Mouse (Mus musculus): ENCODE measurements around the gene Gm3488.
"Not testable (repeated sequence)": the region's sequence is repeated elsewhere in the genome, so short reads cannot be mapped to it uniquely, and the experiment has no call there.

Gm3488 gene

GRCm38 (mm10) chr14:5501374-5501773 is at the start of gene Gm3488:
TSS of gene Gm3488 (plus strand) at chr14:5501674.
- TF ChIP-seq GATA4 (IDR thresholded peaks at IDR 0.05; ENCODE audit: insufficient replicate concordance, low read length), result not testable (repeated sequence)

- TF ChIP-seq GATA4 (IDR thresholded peaks at IDR 0.05; ENCODE audit: insufficient replicate concordance, low read length), result not testable (repeated sequence)
Observed at GRCm38 (mm10) chr14:5455367-5455766, 46.1 kb upstream of the Gm3488 start, which contains the start of gene Gm3194. TSS of gene Gm3194 (minus strand) at chr14:5455467.

- not testable (repeated sequence) for TF ChIP-seq GATA4 (IDR thresholded peaks at IDR 0.05; ENCODE audit: insufficient replicate concordance, low read length)
Observed at GRCm38 (mm10) chr14:5477730-5478129, 23.7 kb upstream of the Gm3488 start, which contains the start of gene Gm8246. TSS of gene Gm8246 (minus strand) at chr14:5477830.

- not testable (repeated sequence) for TF ChIP-seq GATA4 (IDR thresholded peaks at IDR 0.05; ENCODE audit: insufficient replicate concordance, low read length)
Observed at GRCm38 (mm10) chr14:5483907-5484306, 17.6 kb upstream of the Gm3488 start, which contains the start of gene Gm3187. TSS of gene Gm3187 (plus strand) at chr14:5484207.

GRCm38 (mm10) chr14:5538196-5538595 is 36.7 kb downstream of the Gm3488 start, which contains the start of gene Gm3532:
TSS of gene Gm3532 (plus strand) at chr14:5538496.
- TF ChIP-seq GATA4 (IDR thresholded peaks at IDR 0.05; ENCODE audit: insufficient replicate concordance, low read length), result not testable (repeated sequence)
